Mouse (Mus musculus): ENCODE measurements around the gene Prss53.

DNA sequence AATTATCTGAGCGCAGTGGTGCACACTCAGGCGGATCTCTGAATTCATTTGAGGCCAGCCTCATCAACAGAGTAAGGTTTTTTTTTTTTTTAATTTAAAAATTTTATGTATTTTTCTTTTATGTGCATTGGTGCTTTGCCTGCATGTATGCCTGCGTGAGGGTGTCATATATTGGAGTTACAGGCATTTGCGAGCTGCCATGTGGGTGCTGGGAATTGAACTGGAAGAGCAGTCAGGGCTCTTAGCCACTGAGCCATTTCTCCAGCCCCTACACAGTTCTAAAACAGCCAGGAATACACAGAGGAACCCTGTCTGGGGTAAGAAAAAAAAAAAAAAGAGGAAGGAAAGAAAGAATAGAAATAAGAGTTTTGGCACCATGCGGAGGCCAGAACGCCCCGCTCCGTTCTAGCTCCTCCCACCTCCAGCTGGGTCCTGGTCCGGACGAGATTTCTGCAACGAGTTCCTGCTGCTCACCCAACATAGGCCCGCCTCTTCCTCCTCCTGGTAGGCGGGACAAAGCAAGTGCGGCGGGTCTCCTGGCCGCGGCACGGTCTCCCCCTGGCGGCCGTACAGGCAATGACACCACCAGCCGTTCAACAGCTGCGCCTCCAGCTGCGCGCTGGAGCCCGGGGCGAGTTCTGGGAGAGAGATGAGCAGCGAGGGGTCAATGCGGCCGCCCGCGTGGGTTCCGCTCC lies 44.4 kb upstream of the Prss53 start:
- peak; percentile 49 for TF ChIP-seq CTCF (IDR thresholded peaks at IDR 0.05; ENCODE audit: low read depth, low read length)
- no peak for TF ChIP-seq POLR2A (IDR thresholded peaks at IDR 0.05; ENCODE audit: borderline replicate concordance, low read depth, low read length)
